Mouse (Mus musculus) small intestine, adult 2 months (tissue): ENCODE results near the gene Magt1.

Source experiments
- CTCF ChIP-seq: fragments of 200-500 bp; IDR thresholded peaks from 2 replicates; pipeline ENCODE4 v1.5.1; 2012; ENCODE audit warnings: low read depth, mild to moderate bottlenecking, control low read depth, inconsistent platforms, low read length, moderate library complexity, mixed read lengths; ENCODE audit not compliant: insufficient replicate concordance, insufficient read length; ENCODE audit errors: extremely low read depth
- POLR2A ChIP-seq: fragments of 200-500 bp; IDR thresholded peaks from 2 replicates; pipeline ENCODE4 v1.6.1; 2012; ENCODE audit warnings: low read depth, mild to moderate bottlenecking, control low read depth, inconsistent platforms, low read length, moderate library complexity

DNA sequence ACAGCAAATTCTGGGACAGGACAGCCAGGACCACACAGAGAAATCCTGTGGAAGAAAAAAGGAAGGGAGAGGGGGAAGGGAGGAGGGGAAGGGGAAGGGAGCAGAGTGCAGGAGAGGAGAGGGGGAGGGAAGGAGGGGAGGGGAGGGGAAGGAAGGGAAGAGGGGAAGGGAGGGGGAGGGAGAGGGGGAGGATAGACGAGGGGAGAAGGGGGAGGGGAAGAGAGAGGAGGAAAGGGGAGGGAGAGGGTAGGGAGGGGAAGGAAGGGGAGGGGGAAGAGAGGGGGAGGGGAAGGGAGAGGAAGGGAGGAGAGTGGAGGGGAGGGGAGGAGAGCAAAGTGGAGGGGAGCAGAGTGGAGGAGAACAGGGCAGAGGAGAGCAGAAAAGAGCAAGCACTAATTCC lies 87.8 kb downstream of the Magt1 start:
- TF ChIP-seq POLR2A (no peak), CTCF (no peak)
